Mouse (Mus musculus): ENCODE results near the gene Nckap5.

Gene Nckap5

GRCm38 (mm10) chr1:126366736-126367135 is 463.9 kb downstream of the Nckap5 start:
- no peak for DNase-seq (ENCODE audit: low read depth, low spot score)

- DNase-seq (ENCODE audit: low read depth, low spot score) = no peak
Observed at GRCm38 (mm10) chr1:126364556-126364955, 466.0 kb downstream of the Nckap5 start.

GRCm38 (mm10) chr1:126360531-126361220 is 469.9 kb downstream of the Nckap5 start:
- no peak for DNase-seq (ENCODE audit: low read depth, low spot score)

- DNase-seq (ENCODE audit: low read depth, low spot score) = no peak
Observed at GRCm38 (mm10) chr1:126360111-126360510, 470.5 kb downstream of the Nckap5 start.

- no peak for DNase-seq (ENCODE audit: low read depth, low spot score)
Observed at GRCm38 (mm10) chr1:126341806-126342205, 488.8 kb downstream of the Nckap5 start.

- DNase-seq (ENCODE audit: low read depth, low spot score) = no peak
Observed at GRCm38 (mm10) chr1:126339250-126339649, 491.3 kb downstream of the Nckap5 start.

GRCm38 (mm10) chr1:126334202-126334601 is 496.4 kb downstream of the Nckap5 start:
- DNase-seq (ENCODE audit: low read depth, low spot score) = no peak

- peak; percentile 85 for DNase-seq (ENCODE audit: low read depth, low spot score)
Observed at GRCm38 (mm10) chr1:126332026-126332425, 498.6 kb downstream of the Nckap5 start.

GRCm38 (mm10) chr1:126320696-126321095 is 509.9 kb downstream of the Nckap5 start:
- DNase-seq (ENCODE audit: low read depth, low spot score) = no peak

GRCm38 (mm10) chr1:126317874-126318607 is 512.6 kb downstream of the Nckap5 start:
- no peak for DNase-seq (ENCODE audit: low read depth, low spot score)

GRCm38 (mm10) chr1:126317345-126317744 is 513.3 kb downstream of the Nckap5 start:
- no peak for DNase-seq (ENCODE audit: low read depth, low spot score)

- no peak for DNase-seq (ENCODE audit: low read depth, low spot score)
Observed at GRCm38 (mm10) chr1:126316866-126317265, 513.7 kb downstream of the Nckap5 start.

GRCm38 (mm10) chr1:126301129-126301528 is 529.5 kb downstream of the Nckap5 start:
- DNase-seq (ENCODE audit: low read depth, low spot score) = no peak

- peak; percentile 76 for DNase-seq (ENCODE audit: low read depth, low spot score)
Observed at GRCm38 (mm10) chr1:126264931-126265330, 565.7 kb downstream of the Nckap5 start.

- no peak for DNase-seq (ENCODE audit: low read depth, low spot score)
Observed at GRCm38 (mm10) chr1:126254364-126254763, 576.2 kb downstream of the Nckap5 start.

- no peak for DNase-seq (ENCODE audit: low read depth, low spot score)
Observed at GRCm38 (mm10) chr1:126253934-126254333, 576.7 kb downstream of the Nckap5 start.

GRCm38 (mm10) chr1:126233196-126233595 is 597.4 kb downstream of the Nckap5 start:
- no peak for DNase-seq (ENCODE audit: low read depth, low spot score)

GRCm38 (mm10) chr1:126231199-126231598 is 599.4 kb downstream of the Nckap5 start:
- DNase-seq (ENCODE audit: low read depth, low spot score) = no peak

- no peak for DNase-seq (ENCODE audit: low read depth, low spot score)
Observed at GRCm38 (mm10) chr1:126210212-126210611, 620.4 kb downstream of the Nckap5 start.

- DNase-seq (ENCODE audit: low read depth, low spot score) = no peak
Observed at GRCm38 (mm10) chr1:126209743-126210142, 620.9 kb downstream of the Nckap5 start.

- peak; percentile 41 for DNase-seq (ENCODE audit: low read depth, low spot score)
Observed at GRCm38 (mm10) chr1:126209131-126209530, 621.5 kb downstream of the Nckap5 start.

GRCm38 (mm10) chr1:126196937-126197336 is 633.7 kb downstream of the Nckap5 start:
- DNase-seq (ENCODE audit: low read depth, low spot score) = no peak

GRCm38 (mm10) chr1:126190353-126190752 is 640.2 kb downstream of the Nckap5 start:
- no peak for DNase-seq (ENCODE audit: low read depth, low spot score)
